Mouse (Mus musculus) kidney, adult 18-20 months (tissue): Measurements from ENCODE around the gene Olfr887.

ENCODE experiments used
- DNase-seq: peaks from one replicate; pipeline ENCODE4 v3.0.0; 2021

Olfr887 gene

GRCm38 (mm10) chr9:38083772-38084171 is at the start of gene Olfr887:
TSS of gene Olfr887 (plus strand) at chr9:38084072.
- DNase-seq: no peak

- no peak for DNase-seq
These were observed 37.6 kb upstream of the Olfr887 start, which contains the start of gene Olfr884 for GRCm38 (mm10) chr9:38046255-38046654. TSS of gene Olfr884 (plus strand) at chr9:38046555.

- no peak for DNase-seq
These were observed 22.9 kb upstream of the Olfr887 start, which contains the start of gene Olfr885 for GRCm38 (mm10) chr9:38061022-38061421. TSS of gene Olfr885 (plus strand) at chr9:38061322.

- DNase-seq: no peak
These were observed 24.0 kb downstream of the Olfr887 start, which contains the start of gene Olfr888 for GRCm38 (mm10) chr9:38107828-38108227. TSS of gene Olfr888 (plus strand) at chr9:38108128.

GRCm38 (mm10) chr9:38114898-38115297 is 31.0 kb downstream of the Olfr887 start, which contains the start of gene Olfr889:
TSS of gene Olfr889 (plus strand) at chr9:38115198.
- DNase-seq: no peak
